Mouse (Mus musculus): ENCODE results near the gene Tnrc18.

GRCm38 (mm10) chr5:142690343-142690742, 127.1 kb downstream of the Tnrc18 start:
- TF ChIP-seq GATA1 (IDR thresholded peaks at IDR 0.05; ENCODE audit: low read length) (no peak), TAL1 (IDR thresholded peaks at IDR 0.05; ENCODE audit: low read length) (no peak)

Data from erythroblast, embryonic 14.5 days (primary cell).